Mouse (Mus musculus) intestine, embryonic 16.5 days (tissue): ENCODE results near the gene Arv1. TPM values are rescaled to one million over a fixed set of nuclear protein-coding genes. Genes with fewer than 3 reads are reported as not detected.

Source experiments
- ATAC-seq: fragments of 200-750 bp; cut with Nextera tagmentation; 2 replicates; pipeline ENCODE4 v1.8.0; 2017; ENCODE audit warnings: moderate TSS enrichment, moderate library complexity
- H3K27ac ChIP-seq: fragments of 300-500 bp; sonication (generic); 2 replicates; pipeline ENCODE4 v1.5.1; 2014; ENCODE audit warnings: mild to moderate bottlenecking, low read length
- H3K27me3 ChIP-seq: fragments of 300-500 bp; sonication (generic); replicated peaks from 2 replicates; pipeline ENCODE4 v1.6.1; 2014; ENCODE audit warnings: low read length, control low read depth, mixed read lengths; ENCODE audit not compliant: control insufficient read depth, insufficient read depth
- H3K36me3 ChIP-seq: fragments of 300-500 bp; sonication (generic); 2 replicates; pipeline ENCODE4 v1.6.1; 2014; ENCODE audit warnings: low read length, control low read depth; ENCODE audit not compliant: control insufficient read depth, insufficient read depth
- H3K4me1 ChIP-seq: fragments of 300-500 bp; sonication (generic); 2 replicates; pipeline ENCODE4 v1.6.1; 2014; ENCODE audit warnings: low read length, control low read depth, mixed read lengths; ENCODE audit not compliant: control insufficient read depth, insufficient read depth
- H3K4me2 ChIP-seq: fragments of 300-500 bp; sonication (generic); 2 replicates; pipeline ENCODE4 v1.6.1; 2014; ENCODE audit warnings: low read depth, low read length, control low read depth
- H3K4me3 ChIP-seq: fragments of 300-500 bp; sonication (generic); 2 replicates; pipeline ENCODE4 v1.5.1; 2014; ENCODE audit warnings: mild to moderate bottlenecking, low read length
- H3K9ac ChIP-seq: fragments of 300-500 bp; sonication (generic); 2 replicates; pipeline ENCODE4 v1.6.1; 2014; ENCODE audit warnings: low read depth, low read length
- H3K9me3 ChIP-seq: fragments of 300-500 bp; sonication (generic); 2 replicates; pipeline ENCODE4 v1.6.1; 2016; ENCODE audit warnings: low read length, control low read depth; ENCODE audit not compliant: control insufficient read depth
- WGBS: fragments of 180-500 bp; shearing (Covaris S2); extraction: QIAGEN DNeasy Blood & Tissue Kit; methylation state at CpG from one replicate; pipeline ENCODE4 v1.1.7; 2014; 5-methylcytosine and 5-hydroxymethylcytosine counted together
- polyA plus RNA-seq: library from polyadenylated mRNA; unstranded; fragments of >200 nt; fragmentation: Nextera tagmentation; extraction: Ambion mirVana; gene quantifications from 2 replicates; pipeline ENCODE4 v1.2.1, GENCODE M21; 2015

Gene Arv1
- polyA plus RNA-seq, 1 experiment from 2014 or later = 17.1 TPM

DNA sequence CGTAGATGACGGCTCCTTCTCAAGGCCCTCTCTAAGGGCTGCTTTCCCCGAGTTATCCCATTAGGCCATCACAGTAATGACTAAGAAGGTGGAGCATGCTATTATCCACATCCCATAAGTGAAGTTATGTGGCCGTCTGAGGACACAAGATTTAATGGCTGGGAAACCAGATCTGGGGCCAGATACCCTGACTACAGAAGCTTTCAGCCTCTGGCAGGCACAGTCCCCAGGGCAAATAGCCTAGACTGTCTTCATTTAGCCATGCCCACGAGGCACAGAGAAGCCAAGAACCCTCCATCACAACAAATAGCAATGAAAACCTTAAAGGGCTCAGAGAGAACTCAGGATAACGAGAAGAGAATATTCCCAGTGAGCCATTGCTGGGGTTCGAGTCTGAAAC is 41.1 kb downstream of the Arv1 start:
- Histone ChIP-seq H3K36me3 (no peaks in the 10 kb centered on the region), H3K27ac (no peak overlapping the region), H3K9me3 (no peaks in the 10 kb centered on the region), H3K27me3 (no peaks in the 10 kb centered on the region), H3K9ac (no peak overlapping the region), H3K4me2 (no peak overlapping the region), H3K4me3 (no peak overlapping the region), H3K4me1 (no peaks in the 10 kb centered on the region)
- no peak for ATAC-seq
- WGBS = 70% methylated on average over 7 of the region's 7 CpGs

DNA sequence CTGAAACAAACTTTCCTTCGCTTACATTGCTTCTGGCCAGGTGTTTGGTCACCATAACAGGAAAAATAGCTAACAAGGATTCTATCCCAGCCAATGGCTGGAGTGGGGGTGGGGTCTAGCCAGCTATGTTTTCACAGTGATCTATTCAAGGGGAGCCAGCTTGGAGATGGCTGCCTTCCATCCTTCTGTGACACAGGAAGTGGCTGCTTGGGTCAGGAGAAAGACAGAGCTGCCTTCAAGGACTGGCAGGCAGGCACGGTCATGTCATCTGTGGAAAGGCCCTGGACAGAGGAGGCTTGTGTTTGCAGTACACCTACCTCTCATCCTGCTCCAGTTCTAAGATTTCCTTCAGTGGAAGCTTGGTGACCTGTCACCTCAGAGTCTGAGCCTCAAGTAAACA is 50.5 kb downstream of the Arv1 start:
- Histone ChIP-seq H3K4me2 (no peak overlapping the region), H3K27me3 (no peaks in the 10 kb centered on the region), H3K4me1 (peaks cover 3% of the 10 kb centered on the region; the same call in 1 of the 2 replicates), H3K27ac (no peak overlapping the region), H3K4me3 (no peak overlapping the region), H3K36me3 (no peaks in the 10 kb centered on the region), H3K9ac (no peak overlapping the region), H3K9me3 (no peaks in the 10 kb centered on the region)
- 42% methylated on average over 2 of the region's 2 CpGs for WGBS
- ATAC-seq = no peak

DNA sequence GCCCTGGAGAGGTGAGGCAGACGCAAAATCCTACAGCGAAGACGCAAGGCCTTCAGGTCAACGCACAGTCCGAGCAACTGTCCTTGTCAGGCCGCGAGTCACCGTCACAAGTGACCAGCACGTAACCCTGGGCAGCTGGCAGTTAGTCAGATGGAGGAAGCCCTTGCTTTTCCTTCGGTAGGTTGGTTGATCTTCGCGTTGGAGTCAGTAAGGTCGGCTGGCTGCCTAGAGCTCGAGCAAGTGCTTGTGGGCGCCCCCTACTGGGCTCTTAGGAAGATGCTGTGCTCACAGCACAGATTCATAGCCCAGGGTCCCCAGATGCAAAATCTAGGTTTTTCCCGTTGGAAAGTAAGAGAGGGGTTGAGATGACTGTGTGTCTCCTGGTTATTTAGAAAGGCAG is 53.8 kb downstream of the Arv1 start:
- H3K4me2 ChIP-seq = peak overlapping the region; percentile 50
- no peaks in the 10 kb centered on the region for H3K36me3 ChIP-seq
- H3K4me1 ChIP-seq = peaks cover 3% of the 10 kb centered on the region; the same call in 1 of the 2 replicates
- WGBS = 12% methylated on average over 16 of the region's 16 CpGs
- no peaks in the 10 kb centered on the region for H3K9me3 ChIP-seq
- peak overlapping the region; percentile 16; the same call in 1 of the 2 replicates for H3K4me3 ChIP-seq
- no peaks in the 10 kb centered on the region for H3K27me3 ChIP-seq
- H3K27ac ChIP-seq = no peak overlapping the region
- no peak overlapping the region for H3K9ac ChIP-seq
- no peak for ATAC-seq

DNA sequence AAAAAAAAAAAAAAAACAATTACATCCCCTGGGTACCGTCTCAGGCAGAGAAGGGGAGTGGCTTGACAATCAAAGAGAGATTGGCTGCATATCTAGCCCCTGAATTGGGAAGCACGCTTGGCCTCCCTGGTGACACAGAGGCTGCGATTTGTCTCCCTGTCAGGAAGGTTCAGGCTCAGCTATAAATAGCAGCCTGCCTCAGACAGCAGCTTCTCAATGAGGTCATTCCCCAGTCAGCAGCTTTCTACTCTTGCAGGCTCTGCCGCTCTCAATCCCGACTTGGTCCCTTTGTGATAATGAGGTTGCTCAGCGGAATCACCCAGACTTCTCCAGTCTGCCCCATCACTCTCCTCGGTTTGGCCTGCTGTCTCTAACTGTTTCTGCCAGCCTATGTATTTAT is 58.3 kb downstream of the Arv1 start:
- no peak overlapping the region for H3K4me2 ChIP-seq

DNA sequence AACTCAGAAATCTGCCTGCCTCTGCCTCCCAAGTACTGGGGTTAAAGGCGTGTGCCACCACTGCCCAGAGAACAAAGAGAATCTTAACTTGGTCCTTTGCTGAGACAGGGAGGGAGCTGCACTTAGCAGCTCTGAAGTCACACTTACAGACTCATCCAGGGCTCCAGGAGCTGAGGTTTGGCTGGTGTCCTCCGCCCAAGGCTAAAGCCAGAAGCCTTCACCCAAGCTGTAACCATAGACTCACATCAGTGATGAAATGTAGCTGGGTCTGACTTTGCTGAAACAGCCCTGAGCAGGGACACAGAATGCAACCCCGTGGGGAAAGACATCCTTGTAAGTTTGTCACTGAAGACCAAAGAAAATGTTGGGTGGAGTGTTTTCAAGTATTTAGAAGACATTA is 60.5 kb downstream of the Arv1 start:
- 80% methylated on average over 3 of the region's 3 CpGs for WGBS
- Histone ChIP-seq H3K36me3 (no peaks in the 10 kb centered on the region), H3K27me3 (no peaks in the 10 kb centered on the region; the same call in 1 of the 2 replicates), H3K4me3 (no peak overlapping the region), H3K9me3 (no peaks in the 10 kb centered on the region), H3K4me2 (no peak overlapping the region), H3K4me1 (no peaks in the 10 kb centered on the region; the same call in 1 of the 2 replicates), H3K9ac (no peak overlapping the region), H3K27ac (no peak overlapping the region)
- ATAC-seq = no peak

More for the DNA sequence above, 58.3 kb downstream of the Arv1 start:
- ATAC-seq = peak; percentile 66; the same call in 1 of the 2 replicates
- Histone ChIP-seq H3K36me3 (no peaks in the 10 kb centered on the region), H3K9me3 (no peaks in the 10 kb centered on the region), H3K4me3 (no peak overlapping the region), H3K9ac (no peak overlapping the region), H3K27ac (no peak overlapping the region), H3K4me1 (peaks cover 3% of the 10 kb centered on the region; the same call in 1 of the 2 replicates), H3K27me3 (no peaks in the 10 kb centered on the region)
- 9% methylated on average over 7 of the region's 7 CpGs for WGBS

DNA sequence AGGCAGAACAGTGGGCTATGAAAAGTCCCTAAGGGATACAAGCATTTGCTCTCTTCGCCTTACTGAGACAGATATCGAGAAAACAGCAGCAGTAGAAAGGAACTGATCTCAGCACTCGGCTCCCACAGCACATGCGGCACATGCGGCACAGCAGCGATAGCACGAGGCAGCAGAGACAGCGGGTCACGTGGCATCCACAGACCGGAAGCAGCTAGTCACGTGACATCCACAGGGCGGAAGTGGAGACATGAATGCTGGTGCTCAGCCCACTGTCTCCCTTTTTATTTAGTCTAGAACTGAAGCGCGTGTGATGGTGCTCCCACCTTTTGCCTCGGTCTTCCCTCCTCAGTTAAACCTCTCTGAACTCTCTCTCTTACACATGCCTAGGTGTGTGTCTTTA is 61.3 kb downstream of the Arv1 start:
- no peaks in the 10 kb centered on the region for H3K36me3 ChIP-seq
- 85% methylated on average over 15 of the region's 15 CpGs for WGBS
- no peak overlapping the region for H3K4me2 ChIP-seq
- no peaks in the 10 kb centered on the region; the same call in 1 of the 2 replicates for H3K4me1 ChIP-seq
- ATAC-seq = no peak
- no peak overlapping the region for H3K4me3 ChIP-seq
- H3K9me3 ChIP-seq = no peaks in the 10 kb centered on the region
- H3K27ac ChIP-seq = no peak overlapping the region
- no peaks in the 10 kb centered on the region; the same call in 1 of the 2 replicates for H3K27me3 ChIP-seq
- H3K9ac ChIP-seq = no peak overlapping the region

Other genes with a start within 250 kb of the Arv1 start
- 35.5 and 37.6 TPM in 2 replicates for gene Cog2, start 201.4 kb upstream of the Arv1 start, polyA plus RNA-seq
- gene Agt, start 152.4 kb upstream of the Arv1 start, polyA plus RNA-seq = 5.9 and 8.4 TPM in 2 replicates
- 2.3 and 2.9 TPM in 2 replicates for gene Capn9, start 146.0 kb upstream of the Arv1 start, polyA plus RNA-seq
- 17.0 and 20.8 TPM in 2 replicates for gene 2310022B05Rik, start 58.8 kb upstream of the Arv1 start, polyA plus RNA-seq
- 34.7 and 35.0 TPM in 2 replicates for gene Ttc13, start 156 bp upstream of the Arv1 start, polyA plus RNA-seq
- gene Fam89a, start 29.7 kb downstream of the Arv1 start, polyA plus RNA-seq = 2.8 and 2.9 TPM in 2 replicates
- 0.32 and 0.38 TPM in 2 replicates for gene Trim67, start 71.0 kb downstream of the Arv1 start, polyA plus RNA-seq
- gene Gnpat, start 140.9 kb downstream of the Arv1 start, polyA plus RNA-seq = 75.4 and 83.6 TPM in 2 replicates
- 41.7 and 42.8 TPM in 2 replicates for gene 2810004N23Rik, start 141.0 kb downstream of the Arv1 start, polyA plus RNA-seq
- 3.2 and 6.0 TPM in 2 replicates for gene Exoc8, start 175.6 kb downstream of the Arv1 start, polyA plus RNA-seq
- 6.1 and 6.7 TPM in 2 replicates for gene Sprtn, start 175.7 kb downstream of the Arv1 start, polyA plus RNA-seq
- gene Egln1, start 227.2 kb downstream of the Arv1 start, polyA plus RNA-seq = 9.4 and 11.0 TPM in 2 replicates